Mouse (Mus musculus) ES-Bruce4 (cell line): ENCODE data around the gene Derl3. TPM values are rescaled to one million over a fixed set of nuclear protein-coding genes. Genes with fewer than 3 reads are reported as not detected.
A peak's percentile ranks its signal among the peaks of the same experiment; 100 is the strongest.

Source experiments
- H3K27ac ChIP-seq: 2 replicates; pipeline ENCODE4 v1.5.1; 2012; ENCODE audit warnings: low read length, inconsistent platforms; ENCODE audit not compliant: insufficient read depth
- H3K27me3 ChIP-seq: 2 replicates; pipeline ENCODE4 v1.6.1; 2012; ENCODE audit warnings: mild to moderate bottlenecking, low read length, inconsistent platforms; ENCODE audit not compliant: control insufficient read depth, poor library complexity, insufficient read depth, severe bottlenecking
- H3K36me3 ChIP-seq: 2 replicates; pipeline ENCODE4 v1.6.1; 2012; ENCODE audit warnings: inconsistent platforms, mild to moderate bottlenecking, low read length, moderate library complexity; ENCODE audit not compliant: control insufficient read depth, poor library complexity, insufficient read depth, severe bottlenecking
- H3K4me1 ChIP-seq: one replicate; pipeline ENCODE4 v1.8.1; 2011; ENCODE audit warnings: low read length; ENCODE audit not compliant: control insufficient read depth, insufficient read depth
- H3K4me3 ChIP-seq: 2 replicates; pipeline ENCODE4 v1.5.1; 2011; ENCODE audit warnings: low read depth, mild to moderate bottlenecking, low read length
- H3K9ac ChIP-seq: 2 replicates; pipeline ENCODE4 v1.6.1; 2012; ENCODE audit warnings: low read depth, mild to moderate bottlenecking, inconsistent platforms; ENCODE audit not compliant: poor library complexity, severe bottlenecking
- H3K9me3 ChIP-seq: replicated peaks from 2 replicates; pipeline ENCODE4 v1.6.1; 2012; ENCODE audit warnings: mild to moderate bottlenecking, low read length, inconsistent platforms; ENCODE audit not compliant: control insufficient read depth, poor library complexity, insufficient read depth, severe bottlenecking
- CTCF ChIP-seq: IDR thresholded peaks from one replicate; pipeline ENCODE4 v1.8.1; 2011; ENCODE audit warnings: low read depth, low read length
- EP300 ChIP-seq: IDR thresholded peaks from 2 replicates; pipeline ENCODE4 v1.6.1; 2011; ENCODE audit warnings: low read depth, low read length; ENCODE audit not compliant: insufficient read depth
- POLR2A ChIP-seq: IDR thresholded peaks from one replicate; pipeline ENCODE4 v1.8.1; 2011; ENCODE audit warnings: low read length; ENCODE audit not compliant: insufficient read depth
- polyA plus RNA-seq: library from polyadenylated mRNA; stranded (reverse); fragments of >200 nt; gene quantifications from 2 replicates; pipeline ENCODE4 v1.2.4, GENCODE M21; 2011; ENCODE audit warnings: low read depth; ENCODE audit not compliant: missing spikeins, insufficient read depth, insufficient read length

Derl3 gene
- polyA plus RNA-seq, 1 experiment, result 13.8 TPM

GRCm38 (mm10) chr10:75851681-75852080 is 41.5 kb upstream of the Derl3 start:
- TF ChIP-seq CTCF (no peak), EP300 (peak; percentile 55; the same call in 1 of the 2 replicates)
- 0 out of 2 replicates have a peak overlapping the region, but pooled peaks have one; percentile 13 for H3K27ac ChIP-seq
- H3K4me1 ChIP-seq, result peaks cover 7% of the 10 kb centered on the region
- no peaks in the 10 kb centered on the region for H3K9me3 ChIP-seq
- H3K9ac ChIP-seq, result no peak overlapping the region
- 0 out of 2 replicates have a peak, but pooled peaks cover under 1% of the 10 kb centered on the region for H3K36me3 ChIP-seq
- H3K4me3 ChIP-seq, result no peak overlapping the region
- H3K27me3 ChIP-seq, result no peaks in the 10 kb centered on the region

DNA sequence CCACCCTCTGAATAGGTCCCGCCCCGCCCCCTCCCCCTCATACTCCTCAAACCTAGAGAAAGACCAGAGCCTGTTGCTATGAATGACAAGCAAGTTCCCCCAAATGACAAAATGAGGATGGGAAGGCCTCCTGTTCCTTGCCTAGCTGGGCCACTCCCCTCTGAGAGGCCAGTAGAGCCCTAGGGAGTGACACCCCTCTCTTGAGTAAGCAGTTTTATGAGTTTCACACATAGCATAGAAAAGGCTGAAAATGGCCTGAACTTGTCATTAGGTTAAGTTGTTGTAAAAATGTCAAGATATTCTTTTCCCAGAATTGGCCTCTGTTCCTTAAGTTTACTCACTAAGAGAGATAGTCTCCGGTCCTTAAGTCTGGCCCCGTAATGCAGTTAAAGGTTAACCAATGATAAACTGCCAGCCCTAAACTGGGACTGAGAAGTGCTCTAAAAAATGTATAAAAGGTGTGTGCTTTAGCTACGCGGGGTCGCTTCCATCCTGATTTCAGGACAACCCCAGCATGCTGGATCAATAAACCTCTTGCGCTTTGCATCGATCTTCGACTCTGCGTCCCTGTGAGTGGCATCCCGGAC is 40.6 kb upstream of the Derl3 start:
- Histone ChIP-seq H3K36me3 (peaks cover 9% of the 10 kb centered on the region), H3K27me3 (no peaks in the 10 kb centered on the region), H3K9me3 (no peaks in the 10 kb centered on the region), H3K4me3 (no peak overlapping the region), H3K4me1 (peaks cover 11% of the 10 kb centered on the region), H3K9ac (no peak overlapping the region), H3K27ac (no peak overlapping the region)
- TF ChIP-seq POLR2A (no peak), CTCF (no peak), EP300 (no peak)

- TF ChIP-seq EP300 (no peak), CTCF (peak; percentile 41), POLR2A (no peak)
- no peak overlapping the region for H3K4me3 ChIP-seq
- H3K9me3 ChIP-seq, result no peaks in the 10 kb centered on the region
- peaks cover 13% of the 10 kb centered on the region for H3K4me1 ChIP-seq
- no peaks in the 10 kb centered on the region for H3K27me3 ChIP-seq
- H3K9ac ChIP-seq, result no peak overlapping the region
- H3K36me3 ChIP-seq, result peaks cover 17% of the 10 kb centered on the region
- H3K27ac ChIP-seq, result peak overlapping the region; percentile 8; the same call in 1 of the 2 replicates
These were observed 39.8 kb upstream of the Derl3 start for GRCm38 (mm10) chr10:75853452-75853851.

DNA sequence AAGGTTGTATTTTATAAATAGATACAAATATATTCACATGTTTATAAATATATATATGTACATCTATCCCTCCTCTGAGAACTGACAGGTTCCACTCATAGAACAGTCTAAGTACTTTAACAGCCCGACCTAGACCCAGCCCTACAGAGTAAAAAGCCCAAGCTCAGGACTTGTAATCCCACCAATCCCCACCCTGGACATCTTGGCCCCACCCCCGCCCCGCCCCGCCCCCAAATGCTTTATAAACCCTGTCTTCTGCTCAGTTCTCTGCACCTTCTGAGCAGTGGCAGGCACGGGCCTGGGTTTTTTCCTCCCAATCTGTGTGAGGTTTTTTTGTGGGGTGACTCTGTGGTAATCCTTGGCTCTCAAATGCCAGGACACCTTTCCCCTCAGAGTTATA is 39.1 kb upstream of the Derl3 start:
- Histone ChIP-seq H3K9ac (no peak overlapping the region), H3K9me3 (no peaks in the 10 kb centered on the region), H3K27ac (no peak overlapping the region), H3K36me3 (peaks cover 24% of the 10 kb centered on the region), H3K4me3 (no peak overlapping the region), H3K4me1 (peaks cover 12% of the 10 kb centered on the region), H3K27me3 (no peaks in the 10 kb centered on the region)
- no peak for TF ChIP-seq POLR2A
- no peak for TF ChIP-seq CTCF
- no peak for TF ChIP-seq EP300

DNA sequence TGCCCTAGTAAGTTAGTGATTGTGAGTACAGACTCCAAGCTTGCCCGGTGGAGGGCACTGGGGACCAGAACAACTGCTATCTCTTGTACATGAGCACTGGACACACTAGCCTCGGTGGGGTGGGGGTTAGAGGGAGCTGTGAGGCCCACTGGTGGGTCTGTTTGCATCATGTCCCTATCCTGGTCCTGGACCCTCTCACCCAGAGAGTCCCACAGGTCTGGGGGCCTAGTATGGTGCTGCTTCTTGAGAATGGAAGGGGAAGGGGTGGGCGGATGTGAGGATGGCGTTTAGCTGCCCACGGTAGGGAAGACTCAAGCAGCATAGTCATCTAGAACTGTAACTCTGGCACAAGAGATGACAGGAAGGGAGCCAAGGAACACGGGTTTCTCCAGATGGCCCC is 38.4 kb upstream of the Derl3 start:
- no peak overlapping the region for H3K4me3 ChIP-seq
- H3K36me3 ChIP-seq, result peaks cover 26% of the 10 kb centered on the region
- H3K9me3 ChIP-seq, result no peaks in the 10 kb centered on the region
- no peak overlapping the region for H3K27ac ChIP-seq
- no peaks in the 10 kb centered on the region for H3K27me3 ChIP-seq
- peaks cover 12% of the 10 kb centered on the region for H3K4me1 ChIP-seq
- TF ChIP-seq CTCF (no peak), EP300 (no peak), POLR2A (no peak)
- no peak overlapping the region for H3K9ac ChIP-seq

GRCm38 (mm10) chr10:75855416-75855981 is 37.7 kb upstream of the Derl3 start:
- Histone ChIP-seq H3K27me3 (no peaks in the 10 kb centered on the region), H3K9me3 (no peaks in the 10 kb centered on the region), H3K36me3 (peaks cover 26% of the 10 kb centered on the region), H3K4me3 (no peak overlapping the region), H3K27ac (no peak overlapping the region), H3K4me1 (peaks cover 12% of the 10 kb centered on the region), H3K9ac (no peak overlapping the region)
- TF ChIP-seq POLR2A (no peak), CTCF (no peak), EP300 (no peak)
